In the genomic region with DNA sequence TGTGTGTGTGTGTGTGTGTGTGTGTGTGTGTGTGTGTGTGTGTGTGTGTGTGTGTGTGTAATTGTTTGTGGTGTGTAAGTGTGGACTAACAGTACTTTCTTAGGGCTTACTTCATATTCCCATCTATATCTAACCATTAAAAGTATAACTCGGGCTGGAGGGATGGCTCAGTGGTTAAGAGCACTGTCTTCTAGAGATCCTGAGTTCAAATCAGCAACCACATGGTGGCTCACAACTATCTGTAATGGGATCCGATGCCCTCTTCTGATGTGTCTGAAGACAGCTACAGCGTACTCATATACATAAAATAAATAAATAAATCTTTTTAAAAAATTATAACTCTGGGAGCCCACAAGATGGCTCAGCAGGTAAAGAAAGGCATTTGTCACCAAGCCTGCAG, we compare ENCODE assay signal across 8 mouse cellular contexts. TPM values are rescaled to one million over a fixed set of nuclear protein-coding genes. Genes with fewer than 3 reads are reported as not detected.
DNase-seq lines count a peak whose midpoint lies in the region; ATAC-seq and TF ChIP-seq lines count a peak whose summit lies in the region.
"Not testable (repeated sequence)": the region's sequence is repeated elsewhere in the genome, so short reads cannot be mapped to it uniquely, and the experiment has no call there.
"Had no signal": no experiment of that assay in that cellular context is flagged by ENCODE, and none has a peak within 500 bp of the region (broad histone marks: within the 10 kb centered on the region; RNA-seq: fewer than 3 reads in every experiment).

No protein-coding gene starts in this region.

- not testable (repeated sequence) for H3K27ac ChIP-seq in cortical plate, adult 2 months (ENCODE audit: insufficient read depth, low read length); forebrain, embryonic 12.5 days; kidney, embryonic 15.5 days; midbrain, embryonic 14.5 days (replicated peaks; ENCODE audit: low read depth, low read length); olfactory bulb, adult 2 months (ENCODE audit: insufficient read depth, low read depth, low read length)
- peak overlapping the region; percentile 94; the same call in 1 of the 2 replicates for H3K27ac ChIP-seq in hindbrain, embryonic 10.5 days
- peak overlapping the region; percentile 47; the same call in 1 of the 2 replicates for H3K27ac ChIP-seq in liver, embryonic 13.5 days

- H3K4me2 ChIP-seq in forebrain, embryonic 12.5 days: peak overlapping the region; percentile 33; the same call in 1 of the 2 replicates
- H3K4me2 ChIP-seq in kidney, embryonic 15.5 days: peak overlapping the region; percentile 76
- not testable (repeated sequence) for H3K4me2 ChIP-seq in liver, embryonic 13.5 days
- H3K4me2 ChIP-seq in midbrain, embryonic 14.5 days (ENCODE audit: low read length): peak overlapping the region; percentile 93; the same call in 1 of the 2 replicates

- H3K9me3 ChIP-seq in forebrain, embryonic 12.5 days; hindbrain, embryonic 10.5 days; kidney, embryonic 15.5 days (replicated peaks); liver, embryonic 13.5 days (replicated peaks); midbrain, embryonic 14.5 days (ENCODE audit: control insufficient read depth, low read length): not testable (repeated sequence)

- DNase-seq in hindbrain, embryonic 10.5 days (ENCODE audit: low spot score); liver, embryonic 13.5 days; midbrain, embryonic 14.5 days: not testable (repeated sequence)

- WGBS in forebrain, embryonic 12.5 days: 86% methylated on average over 3 of the region's 3 CpGs
- 80% methylated on average over 3 of the region's 3 CpGs for WGBS in hindbrain, embryonic 10.5 days
- 67% methylated on average over 3 of the region's 3 CpGs for WGBS in kidney, embryonic 15.5 days
- 47% methylated on average over 3 of the region's 3 CpGs for WGBS in liver, embryonic 13.5 days (ENCODE audit: insufficient replicate concordance)
- 80% methylated on average over 3 of the region's 3 CpGs for WGBS in midbrain, embryonic 14.5 days
- WGBS in olfactory bulb, adult 2 months: 66% methylated on average over 3 of the region's 3 CpGs

- ATAC-seq in forebrain, embryonic 12.5 days (ENCODE audit: low FRiP score): peak; percentile 21; the same call in 1 of the 2 replicates
- peak; percentile 12; the same call in 1 of the 2 replicates for ATAC-seq in kidney, embryonic 15.5 days (replicated peaks; ENCODE audit: low FRiP score)
- not testable (repeated sequence) for ATAC-seq in liver, embryonic 13.5 days (ENCODE audit: low read depth)
- peak; percentile 25; the same call in 1 of the 2 replicates for ATAC-seq in midbrain, embryonic 14.5 days (ENCODE audit: low FRiP score, low TSS enrichment)

- not testable (repeated sequence) for H3K9ac ChIP-seq in forebrain, embryonic 12.5 days; kidney, embryonic 15.5 days; liver, embryonic 13.5 days; midbrain, embryonic 14.5 days (replicated peaks; ENCODE audit: low read length)

- peak overlapping the region; percentile 79; the same call in 1 of the 2 replicates for H3K4me3 ChIP-seq in cortical plate, adult 2 months (ENCODE audit: insufficient read depth, low read length)
- H3K4me3 ChIP-seq in forebrain, embryonic 12.5 days (replicated peaks): peak overlapping the region; percentile 99
- peak overlapping the region; percentile 100 for H3K4me3 ChIP-seq in hindbrain, embryonic 10.5 days
- 0 out of 2 replicates have a peak overlapping the region, but pooled peaks have one; percentile 93 for H3K4me3 ChIP-seq in kidney, embryonic 15.5 days (replicated peaks)
- H3K4me3 ChIP-seq in liver, embryonic 13.5 days (replicated peaks); midbrain, embryonic 14.5 days (replicated peaks; ENCODE audit: low read depth, low read length): not testable (repeated sequence)
- H3K4me3 ChIP-seq in olfactory bulb, adult 2 months (ENCODE audit: insufficient read depth, low read depth, low read length): peak overlapping the region; percentile 81

- not testable (repeated sequence) for TF ChIP-seq CTCF in cortical plate, adult 2 months (IDR thresholded peaks at IDR 0.05; ENCODE audit: extremely low read depth, insufficient read depth, low read length); olfactory bulb, adult 2 months (IDR thresholded peaks at IDR 0.05; ENCODE audit: insufficient read depth, low read depth, low read length)

- H3K27me3 ChIP-seq in forebrain, embryonic 12.5 days; hindbrain, embryonic 10.5 days (ENCODE audit: insufficient read depth, poor library complexity, severe bottlenecking); kidney, embryonic 15.5 days; liver, embryonic 13.5 days; midbrain, embryonic 14.5 days (ENCODE audit: control insufficient read depth, insufficient read depth, low read length): not testable (repeated sequence)

- not testable (repeated sequence) for H3K4me1 ChIP-seq in cortical plate, adult 2 months (ENCODE audit: control insufficient read depth, insufficient read depth, low read length); olfactory bulb, adult 2 months (ENCODE audit: control insufficient read depth, insufficient read depth, low read length)
- peaks cover 34% of the 10 kb centered on the region for H3K4me1 ChIP-seq in forebrain, embryonic 12.5 days
- H3K4me1 ChIP-seq in hindbrain, embryonic 10.5 days (replicated peaks): peaks cover 34% of the 10 kb centered on the region
- peaks cover 33% of the 10 kb centered on the region for H3K4me1 ChIP-seq in kidney, embryonic 15.5 days
- H3K4me1 ChIP-seq in liver, embryonic 13.5 days (replicated peaks): peaks cover 33% of the 10 kb centered on the region
- H3K4me1 ChIP-seq in midbrain, embryonic 14.5 days (ENCODE audit: control insufficient read depth, insufficient read depth, low read length): peaks cover 13% of the 10 kb centered on the region

- not testable (repeated sequence) for H3K36me3 ChIP-seq in forebrain, embryonic 12.5 days (replicated peaks); midbrain, embryonic 14.5 days (ENCODE audit: control insufficient read depth, insufficient read depth, low read length)
- peaks cover 25% of the 10 kb centered on the region for H3K36me3 ChIP-seq in hindbrain, embryonic 10.5 days
- H3K36me3 ChIP-seq in kidney, embryonic 15.5 days: peaks cover 12% of the 10 kb centered on the region; the same call in 1 of the 2 replicates
- H3K36me3 ChIP-seq in liver, embryonic 13.5 days: peaks cover 23% of the 10 kb centered on the region

- TF ChIP-seq POLR2A in cortical plate, adult 2 months (IDR thresholded peaks at IDR 0.05; ENCODE audit: extremely low read depth, insufficient read depth, low read length); olfactory bulb, adult 2 months (IDR thresholded peaks at IDR 0.05; ENCODE audit: insufficient read depth, low read depth, low read length): not testable (repeated sequence)

RNA-seq across cellular contexts. Expression of gene Eif4ebp2, which starts 0.7 kb away (rescaled TPM):
- polyA plus RNA-seq in cortical plate, adult 2 months (2012; rRNA removed): 25.6 and 27.6 TPM in 2 replicates
- polyA plus RNA-seq in forebrain, embryonic 12.5 days (2016; fragmentation: Nextera tagmentation; extraction: Ambion mirVana): 87.6 and 88.3 TPM in 2 replicates
- 76.8 and 86.0 TPM in 2 replicates for polyA plus RNA-seq in hindbrain, embryonic 10.5 days (2016; fragmentation: Nextera tagmentation; extraction: Ambion mirVana)
- polyA plus RNA-seq in kidney, embryonic 15.5 days (2015; fragmentation: Nextera tagmentation; extraction: Ambion mirVana): 69.4 and 70.0 TPM in 2 replicates
- polyA plus RNA-seq in liver, embryonic 13.5 days (2015; fragmentation: Nextera tagmentation; extraction: Ambion mirVana): 47.4 and 50.8 TPM in 2 replicates
- 46.8 and 53.7 TPM in 2 replicates for polyA plus RNA-seq in midbrain, embryonic 14.5 days (2014; fragmentation: Nextera tagmentation; extraction: Ambion mirVana)
- polyA plus RNA-seq in olfactory bulb, adult 2 months (2012; ENCODE audit: insufficient read depth, insufficient read length, low replicate concordance, missing spikeins): 105 TPM in 1 of 2 replicates, not detected in the other

RNA-seq across cellular contexts. Expression of gene Lrrc20, which starts 22.4 kb away (rescaled TPM):
- 21.1 and 22.8 TPM in 2 replicates for polyA plus RNA-seq in cortical plate, adult 2 months (2012; rRNA removed)
- polyA plus RNA-seq in forebrain, embryonic 12.5 days (2016; fragmentation: Nextera tagmentation; extraction: Ambion mirVana): 14.4 and 15.7 TPM in 2 replicates
- 9.8 and 13.5 TPM in 2 replicates for polyA plus RNA-seq in hindbrain, embryonic 10.5 days (2016; fragmentation: Nextera tagmentation; extraction: Ambion mirVana)
- polyA plus RNA-seq in kidney, embryonic 15.5 days (2015; fragmentation: Nextera tagmentation; extraction: Ambion mirVana): 8.1 and 8.4 TPM in 2 replicates
- 7.8 and 8.1 TPM in 2 replicates for polyA plus RNA-seq in liver, embryonic 13.5 days (2015; fragmentation: Nextera tagmentation; extraction: Ambion mirVana)
- 15.0 and 17.6 TPM in 2 replicates for polyA plus RNA-seq in midbrain, embryonic 14.5 days (2014; fragmentation: Nextera tagmentation; extraction: Ambion mirVana)
- polyA plus RNA-seq in olfactory bulb, adult 2 months (2012; ENCODE audit: insufficient read depth, insufficient read length, low replicate concordance, missing spikeins): not detected in 2 replicates

RNA-seq across cellular contexts. Expression of gene Nodal, which starts 35.4 kb away (rescaled TPM):
- 0.75 and 0.81 TPM in 2 replicates for polyA plus RNA-seq in cortical plate, adult 2 months (2012; rRNA removed)
- polyA plus RNA-seq in forebrain, embryonic 12.5 days (2016; fragmentation: Nextera tagmentation; extraction: Ambion mirVana): 0.15 TPM in 1 of 2 replicates, not detected in the other
- polyA plus RNA-seq in hindbrain, embryonic 10.5 days (2016; fragmentation: Nextera tagmentation; extraction: Ambion mirVana): 0.12 and 0.24 TPM in 2 replicates
- polyA plus RNA-seq in kidney, embryonic 15.5 days (2015; fragmentation: Nextera tagmentation; extraction: Ambion mirVana): 0.38 and 0.42 TPM in 2 replicates
- polyA plus RNA-seq in liver, embryonic 13.5 days (2015; fragmentation: Nextera tagmentation; extraction: Ambion mirVana): 0.46 and 0.50 TPM in 2 replicates
- not detected in 2 replicates for polyA plus RNA-seq in midbrain, embryonic 14.5 days (2014; fragmentation: Nextera tagmentation; extraction: Ambion mirVana)
- not detected in 2 replicates for polyA plus RNA-seq in olfactory bulb, adult 2 months (2012; ENCODE audit: insufficient read depth, insufficient read length, low replicate concordance, missing spikeins)
- polyA plus RNA-seq: limb, embryonic 11.5 days had no signal
